Mouse (Mus musculus) forebrain, postnatal 0 days (tissue): ENCODE data around the gene Ptgdr2. TPM values are rescaled to one million over a fixed set of nuclear protein-coding genes. Genes with fewer than 3 reads are reported as not detected.

Experiments used
- ATAC-seq: fragments of 200-750 bp; cut with Nextera tagmentation; 2 replicates; pipeline ENCODE4 v1.8.0; 2017; ENCODE audit warnings: mild to moderate bottlenecking, moderate library complexity
- DNase-seq: peaks from one replicate; pipeline ENCODE4 v3.0.0-alpha.2; 2015
- H3K27ac ChIP-seq: fragments of 300-500 bp; sonication (generic); 2 replicates; pipeline ENCODE4 v1.5.1; 2014; ENCODE audit warnings: low read depth, mild to moderate bottlenecking, antibody characterized with exemption, low read length, moderate library complexity, mixed read lengths
- H3K27me3 ChIP-seq: fragments of 300-500 bp; sonication (generic); 2 replicates; pipeline ENCODE4 v1.6.1; 2014; ENCODE audit warnings: mild to moderate bottlenecking, low read length, mixed read lengths; ENCODE audit not compliant: insufficient read depth
- H3K36me3 ChIP-seq: fragments of 300-500 bp; sonication (generic); 2 replicates; pipeline ENCODE4 v1.6.1; 2014; ENCODE audit warnings: mild to moderate bottlenecking, moderate library complexity; ENCODE audit not compliant: insufficient read depth
- H3K4me1 ChIP-seq: fragments of 300-500 bp; sonication (generic); 2 replicates; pipeline ENCODE4 v1.6.1; 2014; ENCODE audit warnings: antibody characterized with exemption; ENCODE audit not compliant: insufficient read depth
- H3K4me2 ChIP-seq: fragments of 300-500 bp; sonication (generic); 2 replicates; pipeline ENCODE4 v1.6.1; 2014; ENCODE audit warnings: low read depth, mild to moderate bottlenecking, moderate library complexity
- H3K4me3 ChIP-seq: fragments of 300-500 bp; sonication (generic); 2 replicates; pipeline ENCODE4 v1.5.1; 2014; ENCODE audit warnings: low read depth, low read length, mixed read lengths
- H3K9ac ChIP-seq: fragments of 300-500 bp; sonication (generic); 2 replicates; pipeline ENCODE4 v1.6.1; 2014; ENCODE audit warnings: mild to moderate bottlenecking
- H3K9me3 ChIP-seq: fragments of 300-500 bp; sonication (generic); 2 replicates; pipeline ENCODE4 v1.6.1; 2016; ENCODE audit warnings: low read length
- CTCF ChIP-seq: sonication (generic); IDR thresholded peaks from 2 replicates; pipeline ENCODE4 v1.5.1; 2016; ENCODE audit warnings: antibody characterized with exemption, control low read depth, low read depth
- WGBS: fragments of 180-500 bp; shearing (Covaris S2); extraction: QIAGEN DNeasy Blood & Tissue Kit; methylation state at CpG from one replicate; pipeline ENCODE4 v1.1.7; 2014; 5-methylcytosine and 5-hydroxymethylcytosine counted together
- polyA plus RNA-seq: library from polyadenylated mRNA; unstranded; fragments of >200 nt; fragmentation: Nextera tagmentation; extraction: Ambion mirVana; gene quantifications from 2 replicates; pipeline ENCODE4 v1.2.1, GENCODE M21; 2015
- total RNA-seq: library from RNA; depleted of rRNA; stranded (reverse); fragments of >200 nt; gene quantifications from 2 replicates; pipeline ENCODE4 v1.2.3, GENCODE M21; 2014

Gene Ptgdr2
- total and polyA plus RNA-seq, 2 experiments from 2014 or later, result 0.10 to 0.57 TPM

GRCm38 (mm10) chr19:10959085-10959977 lies 22.4 kb downstream of the Ptgdr2 start:
- 35% methylated on average over 11 of the region's 11 CpGs for WGBS
- H3K4me2 ChIP-seq, result no peak overlapping the region
- no peaks in the 10 kb centered on the region for H3K27me3 ChIP-seq
- H3K36me3 ChIP-seq, result no peaks in the 10 kb centered on the region
- ATAC-seq (peak; percentile 81), DNase-seq (peak; percentile 84)
- TF ChIP-seq CTCF, result peak; percentile 87
- no peak overlapping the region for H3K4me3 ChIP-seq
- no peaks in the 10 kb centered on the region for H3K4me1 ChIP-seq
- H3K9me3 ChIP-seq, result no peaks in the 10 kb centered on the region
- H3K27ac ChIP-seq, result no peak overlapping the region
- peak overlapping the region; percentile 10; the same call in 1 of the 2 replicates for H3K9ac ChIP-seq

GRCm38 (mm10) chr19:10959978-10960346 lies 23.0 kb downstream of the Ptgdr2 start:
- TF ChIP-seq CTCF, result no peak
- no peak for DNase-seq
- H3K4me2 ChIP-seq, result no peak overlapping the region
- H3K27me3 ChIP-seq, result no peaks in the 10 kb centered on the region
- no peak overlapping the region for H3K4me3 ChIP-seq
- H3K9me3 ChIP-seq, result no peaks in the 10 kb centered on the region
- H3K27ac ChIP-seq, result no peak overlapping the region
- H3K4me1 ChIP-seq, result no peaks in the 10 kb centered on the region
- H3K9ac ChIP-seq, result peak overlapping the region; percentile 10; the same call in 1 of the 2 replicates
- no peaks in the 10 kb centered on the region for H3K36me3 ChIP-seq
- ATAC-seq, result no peak; the same call in 1 of the 2 replicates
- WGBS, result 50% methylated on average over 12 of the region's 12 CpGs

GRCm38 (mm10) chr19:10965721-10966120 lies 28.8 kb downstream of the Ptgdr2 start:
- ATAC-seq, result no peak
- DNase-seq, result no peak
- WGBS, result 91% methylated on average over 7 of the region's 7 CpGs
- H3K4me3 ChIP-seq, result no peak overlapping the region
- H3K9ac ChIP-seq, result no peak overlapping the region
- H3K36me3 ChIP-seq, result no peaks in the 10 kb centered on the region
- no peaks in the 10 kb centered on the region for H3K9me3 ChIP-seq
- no peak for TF ChIP-seq CTCF
- H3K27me3 ChIP-seq, result no peaks in the 10 kb centered on the region
- no peaks in the 10 kb centered on the region for H3K4me1 ChIP-seq
- no peak overlapping the region for H3K27ac ChIP-seq
- H3K4me2 ChIP-seq, result no peak overlapping the region

GRCm38 (mm10) chr19:10968578-10968977 lies 31.6 kb downstream of the Ptgdr2 start:
- DNase-seq, result no peak
- Histone ChIP-seq H3K4me1 (no peaks in the 10 kb centered on the region), H3K27me3 (no peaks in the 10 kb centered on the region), H3K9me3 (no peaks in the 10 kb centered on the region), H3K36me3 (no peaks in the 10 kb centered on the region), H3K27ac (no peak overlapping the region), H3K9ac (no peak overlapping the region), H3K4me2 (no peak overlapping the region), H3K4me3 (no peak overlapping the region)
- TF ChIP-seq CTCF, result no peak
- no peak for ATAC-seq
- 93% methylated on average over 7 of the region's 7 CpGs for WGBS

- Histone ChIP-seq H3K4me2 (no peak overlapping the region), H3K4me3 (no peak overlapping the region), H3K9ac (no peak overlapping the region), H3K9me3 (no peaks in the 10 kb centered on the region), H3K27me3 (no peaks in the 10 kb centered on the region), H3K36me3 (no peaks in the 10 kb centered on the region), H3K27ac (no peak overlapping the region), H3K4me1 (no peaks in the 10 kb centered on the region)
- DNase-seq (no peak), ATAC-seq (no peak)
- TF ChIP-seq CTCF, result no peak
- 82% methylated on average over 3 of the region's 3 CpGs for WGBS
Observed at GRCm38 (mm10) chr19:10970457-10970856, 33.5 kb downstream of the Ptgdr2 start.

- 25% methylated on average over 3 of the region's 3 CpGs for WGBS
- H3K9me3 ChIP-seq, result no peaks in the 10 kb centered on the region
- H3K4me1 ChIP-seq, result no peaks in the 10 kb centered on the region
- no peak overlapping the region for H3K4me2 ChIP-seq
- TF ChIP-seq CTCF, result no peak
- no peaks in the 10 kb centered on the region for H3K27me3 ChIP-seq
- H3K36me3 ChIP-seq, result no peaks in the 10 kb centered on the region
- H3K9ac ChIP-seq, result no peak overlapping the region
- DNase-seq (no peak), ATAC-seq (no peak)
- no peak overlapping the region for H3K27ac ChIP-seq
- no peak overlapping the region for H3K4me3 ChIP-seq
Observed at GRCm38 (mm10) chr19:10972660-10973059, 35.7 kb downstream of the Ptgdr2 start.

- H3K36me3 ChIP-seq, result no peaks in the 10 kb centered on the region
- DNase-seq (no peak), ATAC-seq (no peak)
- 62% methylated on average over 2 of the region's 2 CpGs for WGBS
- H3K9me3 ChIP-seq, result no peaks in the 10 kb centered on the region
- H3K9ac ChIP-seq, result no peak overlapping the region
- H3K27ac ChIP-seq, result no peak overlapping the region
- TF ChIP-seq CTCF, result no peak
- no peaks in the 10 kb centered on the region for H3K27me3 ChIP-seq
- H3K4me2 ChIP-seq, result no peak overlapping the region
- no peaks in the 10 kb centered on the region for H3K4me1 ChIP-seq
- H3K4me3 ChIP-seq, result no peak overlapping the region
Observed at GRCm38 (mm10) chr19:10973187-10973586, 36.2 kb downstream of the Ptgdr2 start.
